Mouse (Mus musculus) embryonic fibroblast, embryonic 13.5 days (primary cell): ENCODE results near the gene Dnm3. TPM values are rescaled to one million over a fixed set of nuclear protein-coding genes. Genes with fewer than 3 reads are reported as not detected.

ENCODE experiments used
- H3K27ac ChIP-seq: 2 replicates; pipeline ENCODE4 v1.5.1; 2012; ENCODE audit warnings: low read length, control low read depth, inconsistent platforms; ENCODE audit not compliant: insufficient read depth
- H3K4me1 ChIP-seq: 2 replicates; pipeline ENCODE4 v1.6.1; 2011; ENCODE audit warnings: low read length; ENCODE audit not compliant: control insufficient read depth, insufficient read depth
- H3K4me3 ChIP-seq: 2 replicates; pipeline ENCODE4 v1.5.1; 2011; ENCODE audit warnings: mild to moderate bottlenecking, control low read depth, low read length; ENCODE audit not compliant: insufficient read depth
- CTCF ChIP-seq: IDR thresholded peaks from 2 replicates; pipeline ENCODE4 v1.5.1; 2011; ENCODE audit warnings: mild to moderate bottlenecking, control low read depth, low read length, moderate library complexity, borderline replicate concordance; ENCODE audit not compliant: insufficient read depth
- POLR2A ChIP-seq: IDR thresholded peaks from 2 replicates; pipeline ENCODE4 v1.6.1; 2011; ENCODE audit warnings: low read depth, mild to moderate bottlenecking, control low read depth, low read length, moderate library complexity
- polyA plus RNA-seq: library from polyadenylated mRNA; stranded (reverse); fragments of >200 nt; gene quantifications from 2 replicates; pipeline ENCODE4 v1.2.4, GENCODE M21; 2011; ENCODE audit warnings: low read depth; ENCODE audit not compliant: missing spikeins, insufficient read length

Dnm3 gene
- polyA plus RNA-seq, 1 experiment, result 11.7 TPM

GRCm38 (mm10) chr1:162209487-162210149, 268.2 kb downstream of the Dnm3 start:
- TF ChIP-seq POLR2A, result peak; percentile 25; the same call in 1 of the 2 replicates
- no peak for TF ChIP-seq CTCF
- H3K4me3 ChIP-seq, result no peak overlapping the region
- H3K27ac ChIP-seq, result peak overlapping the region; percentile 28
- peaks cover 9% of the 10 kb centered on the region; the same call in 1 of the 2 replicates for H3K4me1 ChIP-seq

- Histone ChIP-seq H3K4me1 (peaks cover 9% of the 10 kb centered on the region; the same call in 1 of the 2 replicates), H3K27ac (peak overlapping the region; percentile 87), H3K4me3 (no peak overlapping the region)
- TF ChIP-seq POLR2A (no peak), CTCF (no peak)
Measured at GRCm38 (mm10) chr1:162209010-162209409, 268.8 kb downstream of the Dnm3 start.

GRCm38 (mm10) chr1:162207708-162208043, 270.2 kb downstream of the Dnm3 start:
- H3K4me3 ChIP-seq, result no peak overlapping the region
- peak overlapping the region; percentile 87 for H3K27ac ChIP-seq
- H3K4me1 ChIP-seq, result peaks cover 14% of the 10 kb centered on the region
- TF ChIP-seq CTCF (no peak), POLR2A (peak; percentile 3; the same call in 1 of the 2 replicates)

- H3K4me3 ChIP-seq, result peak overlapping the region; percentile 18; the same call in 1 of the 2 replicates
- H3K27ac ChIP-seq, result peak overlapping the region; percentile 87
- peaks cover 14% of the 10 kb centered on the region for H3K4me1 ChIP-seq
- TF ChIP-seq POLR2A (peak; percentile 34; the same call in 1 of the 2 replicates), CTCF (no peak)
Measured at GRCm38 (mm10) chr1:162206998-162207707, 270.7 kb downstream of the Dnm3 start.

- H3K4me1 ChIP-seq, result peaks cover 6% of the 10 kb centered on the region
- no peak overlapping the region for H3K4me3 ChIP-seq
- no peak for TF ChIP-seq POLR2A
- TF ChIP-seq CTCF, result no peak
- H3K27ac ChIP-seq, result peak overlapping the region; percentile 53
Measured at GRCm38 (mm10) chr1:162202465-162203348, 275.1 kb downstream of the Dnm3 start.

- peaks cover 13% of the 10 kb centered on the region for H3K4me1 ChIP-seq
- no peak overlapping the region for H3K27ac ChIP-seq
- no peak for TF ChIP-seq POLR2A
- no peak for TF ChIP-seq CTCF
- no peak overlapping the region for H3K4me3 ChIP-seq
Measured at GRCm38 (mm10) chr1:162200446-162200845, 277.4 kb downstream of the Dnm3 start.

- H3K4me1 ChIP-seq, result 0 out of 2 replicates have a peak, but pooled peaks cover 9% of the 10 kb centered on the region
- H3K27ac ChIP-seq, result peak overlapping the region; percentile 83
- TF ChIP-seq CTCF, result no peak
- no peak; the same call in 1 of the 2 replicates for TF ChIP-seq POLR2A
- H3K4me3 ChIP-seq, result no peak overlapping the region
Measured at GRCm38 (mm10) chr1:162196812-162197680, 280.8 kb downstream of the Dnm3 start.

GRCm38 (mm10) chr1:162188744-162189143, 289.1 kb downstream of the Dnm3 start:
- Histone ChIP-seq H3K4me3 (no peak overlapping the region), H3K27ac (peak overlapping the region; percentile 100), H3K4me1 (peaks cover 24% of the 10 kb centered on the region)
- TF ChIP-seq POLR2A (no peak; the same call in 1 of the 2 replicates), CTCF (no peak)

GRCm38 (mm10) chr1:162187352-162188120, 290.3 kb downstream of the Dnm3 start:
- TF ChIP-seq POLR2A (peak; percentile 50), CTCF (no peak)
- peak overlapping the region; percentile 100 for H3K27ac ChIP-seq
- peaks cover 32% of the 10 kb centered on the region for H3K4me1 ChIP-seq
- H3K4me3 ChIP-seq, result no peak overlapping the region
